Mouse (Mus musculus): ENCODE data around the gene Myzap. TPM values are rescaled to one million over a fixed set of nuclear protein-coding genes. Genes with fewer than 3 reads are reported as not detected.
"Not testable (repeated sequence)": the region's sequence is repeated elsewhere in the genome, so short reads cannot be mapped to it uniquely, and the experiment has no call there.

Gene Myzap
- total RNA-seq (2017) = 6.6 and 6.8 TPM in 2 replicates

- peak; percentile 79 for ATAC-seq (ENCODE audit: extremely low read depth, insufficient number of reproducible peaks, low FRiP score, poor library complexity, severe bottlenecking)
Observed at GRCm38 (mm10) chr9:71591938-71592548, at the start of gene Myzap. Gene Myzap, minus strand, starts transcription at chr9:71592360.

GRCm38 (mm10) chr9:71640361-71640927 is 48.3 kb upstream of the Myzap start:
- no peak for ATAC-seq (ENCODE audit: extremely low read depth, insufficient number of reproducible peaks, low FRiP score, poor library complexity, severe bottlenecking)

- no peak for ATAC-seq (ENCODE audit: extremely low read depth, insufficient number of reproducible peaks, low FRiP score, poor library complexity, severe bottlenecking)
Observed at GRCm38 (mm10) chr9:71638198-71638597, 46.0 kb upstream of the Myzap start.

DNA sequence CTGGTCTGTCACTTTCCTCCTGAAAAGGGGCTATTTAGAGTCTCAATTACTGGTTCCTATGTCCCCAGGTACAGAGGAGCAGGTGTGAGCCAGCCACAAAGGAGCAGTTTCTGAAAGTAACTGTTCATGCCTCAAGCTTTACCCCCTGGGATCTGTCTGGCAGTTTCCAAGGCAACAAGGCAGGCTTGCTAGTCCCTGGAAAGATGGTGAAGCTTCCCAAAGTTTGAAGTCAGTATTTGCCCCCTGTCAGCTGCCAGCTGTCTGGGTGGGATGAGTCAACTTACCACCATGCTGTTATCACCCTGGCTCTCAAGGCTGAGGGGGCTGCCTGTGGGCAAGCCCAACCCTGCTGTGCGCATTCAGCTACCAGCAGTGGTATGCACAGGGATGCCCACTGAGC is 44.7 kb upstream of the Myzap start:
- no peak for ATAC-seq (ENCODE audit: extremely low read depth, insufficient number of reproducible peaks, low FRiP score, poor library complexity, severe bottlenecking)

DNA sequence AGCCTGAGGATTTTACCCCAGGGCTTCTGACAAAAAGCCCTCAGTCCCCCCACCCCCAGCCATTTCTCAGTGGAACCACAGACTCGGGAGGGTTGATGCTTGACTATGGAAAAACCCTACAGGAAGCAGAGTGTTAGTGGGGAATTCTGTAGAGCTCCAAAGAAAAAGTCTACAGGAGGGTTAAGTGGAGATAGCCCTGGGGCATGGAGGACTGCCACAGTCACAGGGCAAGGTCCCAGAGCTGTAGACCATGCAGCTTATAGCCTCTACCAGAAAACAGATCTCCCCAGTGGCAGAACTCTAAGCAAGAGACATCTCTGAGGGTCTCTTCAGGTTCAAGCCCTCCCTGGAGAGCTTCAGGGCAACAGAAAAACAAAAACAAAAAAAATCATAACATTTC is 43.5 kb upstream of the Myzap start:
- no peak for ATAC-seq (ENCODE audit: extremely low read depth, insufficient number of reproducible peaks, low FRiP score, poor library complexity, severe bottlenecking)

GRCm38 (mm10) chr9:71634916-71635315 is 42.8 kb upstream of the Myzap start:
- ATAC-seq (ENCODE audit: extremely low read depth, insufficient number of reproducible peaks, low FRiP score, poor library complexity, severe bottlenecking) = no peak

DNA sequence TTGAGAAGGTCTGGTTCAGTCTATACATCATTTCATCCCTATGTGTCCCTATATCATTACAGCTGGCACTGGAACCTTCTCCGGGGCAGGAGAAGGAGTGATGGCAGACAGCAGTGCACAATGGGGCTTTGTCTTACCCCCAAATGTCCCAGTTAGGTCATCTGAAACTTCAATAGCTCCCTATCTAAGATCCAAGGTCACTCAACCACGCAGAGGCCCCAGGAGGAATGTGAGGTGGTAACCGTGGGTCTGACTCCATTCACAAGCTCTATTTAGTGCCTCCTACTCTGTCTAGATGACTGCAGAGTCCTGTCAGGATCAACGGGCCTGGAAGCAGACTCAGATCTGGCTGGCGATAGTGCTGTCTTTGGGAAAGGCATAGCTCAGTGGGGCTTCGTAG is 36.8 kb upstream of the Myzap start:
- no peak for ATAC-seq (ENCODE audit: extremely low read depth, insufficient number of reproducible peaks, low FRiP score, poor library complexity, severe bottlenecking)

- ATAC-seq (ENCODE audit: extremely low read depth, insufficient number of reproducible peaks, low FRiP score, poor library complexity, severe bottlenecking) = no peak
Observed at GRCm38 (mm10) chr9:71628286-71628685, 36.1 kb upstream of the Myzap start.

- ATAC-seq (ENCODE audit: extremely low read depth, insufficient number of reproducible peaks, low FRiP score, poor library complexity, severe bottlenecking) = no peak
Observed at GRCm38 (mm10) chr9:71625961-71626360, 33.8 kb upstream of the Myzap start.

DNA sequence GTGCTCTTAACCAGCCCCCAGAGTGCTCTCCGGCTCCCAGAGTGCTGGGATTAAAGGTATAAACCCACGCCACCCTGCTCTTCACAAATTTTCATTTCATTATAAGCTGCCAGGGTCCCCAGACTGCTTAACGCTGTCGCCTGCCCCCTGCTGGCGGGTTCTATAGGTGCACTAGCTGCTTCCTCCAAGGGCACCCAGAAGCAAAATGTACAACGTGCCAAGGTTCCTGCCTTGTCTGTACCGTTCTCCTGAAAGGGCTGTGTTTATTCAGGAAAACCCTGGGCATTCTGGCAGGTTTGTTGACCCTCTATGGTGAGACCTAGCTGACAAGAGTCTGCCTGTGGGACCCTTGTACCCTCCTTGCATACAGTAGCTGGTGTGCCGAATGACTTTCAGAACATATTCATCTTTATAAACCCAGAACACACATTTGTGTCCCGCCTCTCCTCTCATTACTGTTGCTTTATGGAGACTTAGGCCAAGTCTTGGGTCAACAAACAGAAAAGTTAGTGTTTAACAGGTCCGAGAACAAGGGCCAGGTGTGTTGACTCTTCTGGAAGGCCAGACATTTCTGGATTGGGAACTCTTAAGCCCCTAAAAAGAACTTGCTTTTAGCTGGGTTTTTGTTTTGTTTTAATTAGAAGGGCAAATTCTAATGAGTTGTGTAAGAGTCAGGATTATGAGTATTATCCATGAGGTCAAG is 32.8 kb upstream of the Myzap start:
- no peak for ATAC-seq (ENCODE audit: extremely low read depth, insufficient number of reproducible peaks, low FRiP score, poor library complexity, severe bottlenecking)

DNA sequence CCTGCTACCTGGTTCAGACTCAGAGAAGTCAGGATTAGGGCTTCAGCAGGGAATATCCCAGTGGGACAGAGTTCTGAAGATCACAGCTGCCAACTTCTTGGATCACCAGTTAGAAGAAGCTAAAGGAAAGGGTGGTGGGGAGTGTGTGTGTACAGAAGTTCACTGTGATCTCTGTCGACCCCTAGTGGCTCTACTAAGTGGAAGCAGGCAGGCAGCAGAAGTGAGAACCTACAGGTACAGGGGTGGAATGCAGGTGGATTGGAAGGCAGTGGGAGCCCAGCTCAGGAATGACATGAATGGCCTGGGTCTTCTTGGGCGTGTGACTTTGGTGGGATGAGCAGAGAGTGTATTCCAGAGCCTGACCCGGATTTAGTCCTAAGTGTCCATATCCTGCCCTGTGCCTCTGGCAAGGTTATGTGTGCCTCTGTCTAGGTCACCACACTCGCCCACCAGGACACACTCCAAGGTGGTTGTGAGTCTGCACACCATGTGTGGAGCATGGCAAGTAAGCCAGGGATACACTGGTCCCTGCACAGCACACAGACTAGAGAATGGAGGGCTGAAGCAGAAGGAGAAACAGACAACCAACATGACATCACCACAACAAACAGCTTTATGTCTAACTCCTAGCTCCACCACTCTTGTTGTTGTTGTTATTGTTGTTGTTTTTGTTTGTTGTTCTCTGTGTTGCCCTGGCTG is 31.9 kb upstream of the Myzap start:
- ATAC-seq (ENCODE audit: extremely low read depth, insufficient number of reproducible peaks, low FRiP score, poor library complexity, severe bottlenecking) = 0 out of 2 replicates have a peak, but pooled peaks have one; percentile 35

GRCm38 (mm10) chr9:71622593-71622992 is 30.4 kb upstream of the Myzap start:
- ATAC-seq (ENCODE audit: extremely low read depth, insufficient number of reproducible peaks, low FRiP score, poor library complexity, severe bottlenecking) = no peak

DNA sequence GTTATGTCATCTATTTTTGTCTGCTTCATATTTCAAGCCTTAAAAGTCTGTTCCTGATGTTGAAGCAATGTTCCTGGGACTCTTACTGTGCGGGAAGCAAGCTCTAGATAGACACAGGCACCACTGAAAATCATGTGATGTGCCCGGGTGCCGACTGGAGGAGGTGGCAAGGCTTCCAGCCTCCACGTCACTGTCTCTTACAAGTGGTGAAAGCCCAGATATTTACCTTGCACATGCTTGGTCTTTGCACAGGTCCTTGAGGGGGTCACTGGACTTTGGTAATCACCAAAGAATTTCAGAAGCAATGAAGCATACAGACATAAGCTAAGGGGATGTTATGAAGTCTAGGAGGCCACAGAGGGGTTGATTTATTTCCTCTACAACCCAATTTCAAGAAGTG is 29.8 kb upstream of the Myzap start:
- no peak for ATAC-seq (ENCODE audit: extremely low read depth, insufficient number of reproducible peaks, low FRiP score, poor library complexity, severe bottlenecking)

DNA sequence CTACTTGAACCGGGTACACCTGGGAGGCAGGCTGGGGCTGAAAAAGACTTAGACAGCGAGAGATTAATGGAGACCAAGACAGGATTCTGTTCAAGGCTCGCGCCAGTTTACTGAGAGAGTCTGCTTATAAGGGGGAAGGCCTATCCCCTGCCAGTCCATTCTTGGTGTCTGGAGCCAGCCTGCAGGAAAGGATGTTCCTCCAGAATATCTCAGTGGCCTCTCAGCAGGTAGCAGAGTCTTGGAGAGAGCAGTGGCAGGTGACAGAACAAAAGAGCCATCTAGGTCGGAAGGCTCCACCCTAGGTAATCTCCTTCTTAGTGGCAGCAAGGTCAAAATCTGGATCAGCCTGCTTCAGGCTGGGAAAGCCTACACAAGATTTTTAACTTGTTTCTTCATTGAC is 28.0 kb upstream of the Myzap start:
- ATAC-seq (ENCODE audit: extremely low read depth, insufficient number of reproducible peaks, low FRiP score, poor library complexity, severe bottlenecking) = not testable (repeated sequence)

DNA sequence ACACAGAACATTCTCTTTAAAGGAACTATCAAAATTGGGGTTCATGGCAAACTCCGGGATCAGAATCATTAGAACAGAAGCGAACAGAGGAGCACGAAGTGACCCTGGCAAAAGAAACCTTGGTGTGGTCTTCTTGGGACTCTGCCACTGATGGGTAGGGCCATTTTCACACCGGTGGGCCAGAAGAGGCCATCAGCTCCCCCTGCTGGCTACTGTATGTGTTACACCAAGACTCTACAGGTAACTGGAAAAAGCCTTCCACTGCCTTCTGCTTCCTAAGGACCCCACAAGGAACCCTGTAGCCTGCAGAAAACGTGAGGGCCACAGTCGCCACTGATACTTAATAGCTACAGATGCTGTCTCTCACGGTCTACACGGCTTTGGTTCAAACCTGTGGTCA is 25.2 kb upstream of the Myzap start:
- ATAC-seq (ENCODE audit: extremely low read depth, insufficient number of reproducible peaks, low FRiP score, poor library complexity, severe bottlenecking) = peak; percentile 33; the same call in 1 of the 2 replicates

DNA sequence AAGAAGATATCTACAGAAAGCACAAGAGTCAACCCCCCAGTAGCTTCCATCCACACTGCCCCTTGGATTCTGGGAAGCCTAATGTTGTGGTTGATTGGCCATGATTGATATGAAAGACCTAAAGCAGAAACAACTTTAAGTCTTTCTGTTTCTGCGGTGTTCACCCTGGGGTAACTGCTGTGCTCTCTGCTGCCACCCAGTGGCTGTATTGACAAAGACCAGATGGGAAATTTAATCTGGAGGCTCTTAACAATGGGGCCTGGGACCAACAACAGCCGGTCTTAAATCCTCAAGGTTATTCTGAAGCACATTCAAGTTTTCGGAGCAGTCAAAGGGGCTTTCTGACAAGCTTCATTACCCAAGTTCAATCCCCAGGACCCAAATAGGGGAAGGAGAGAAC is 24.0 kb upstream of the Myzap start:
- ATAC-seq (ENCODE audit: extremely low read depth, insufficient number of reproducible peaks, low FRiP score, poor library complexity, severe bottlenecking) = peak; percentile 58

- ATAC-seq (ENCODE audit: extremely low read depth, insufficient number of reproducible peaks, low FRiP score, poor library complexity, severe bottlenecking) = no peak
Observed at GRCm38 (mm10) chr9:71614643-71615042, 22.5 kb upstream of the Myzap start.

GRCm38 (mm10) chr9:71612981-71613380 is 20.8 kb upstream of the Myzap start:
- no peak for ATAC-seq (ENCODE audit: extremely low read depth, insufficient number of reproducible peaks, low FRiP score, poor library complexity, severe bottlenecking)

GRCm38 (mm10) chr9:71611876-71612275 is 19.7 kb upstream of the Myzap start:
- no peak for ATAC-seq (ENCODE audit: extremely low read depth, insufficient number of reproducible peaks, low FRiP score, poor library complexity, severe bottlenecking)

DNA sequence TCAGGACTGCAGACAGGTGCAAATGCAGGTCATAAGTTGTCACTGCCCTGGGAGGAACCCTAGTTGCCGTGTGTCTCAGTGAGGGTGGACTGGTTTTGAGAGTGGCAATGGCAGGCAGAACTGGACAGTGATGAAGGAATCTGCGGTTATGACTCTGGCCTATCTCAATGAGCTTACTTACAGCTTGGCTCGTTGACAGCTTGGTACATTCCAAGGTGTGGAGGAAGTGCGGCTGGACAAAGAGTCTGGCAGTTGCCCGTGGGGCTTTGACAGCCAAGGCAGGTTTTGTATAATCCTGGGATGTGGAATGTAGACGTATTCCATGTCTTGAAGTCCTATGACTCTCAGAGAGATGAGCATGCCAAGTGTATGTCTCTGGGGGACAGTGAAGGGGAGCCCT is 16.9 kb upstream of the Myzap start:
- no peak for ATAC-seq (ENCODE audit: extremely low read depth, insufficient number of reproducible peaks, low FRiP score, poor library complexity, severe bottlenecking)

Data from neutrophil, adult 5-6 weeks (primary cell).